Mouse (Mus musculus) urinary bladder, adult 18-20 months (tissue): ENCODE measurements around the gene Gm9639.
"Not testable (repeated sequence)": the region's sequence is repeated elsewhere in the genome, so short reads cannot be mapped to it uniquely, and the experiment has no call there.

Source experiments
- DNase-seq, 2 experiments: peaks; one replicate each; pipeline ENCODE4 v3.0.0; 2022; ENCODE audit warnings: low spot score in 2 of 2, mixed read lengths in 2 of 2

Gene Gm9639

DNA sequence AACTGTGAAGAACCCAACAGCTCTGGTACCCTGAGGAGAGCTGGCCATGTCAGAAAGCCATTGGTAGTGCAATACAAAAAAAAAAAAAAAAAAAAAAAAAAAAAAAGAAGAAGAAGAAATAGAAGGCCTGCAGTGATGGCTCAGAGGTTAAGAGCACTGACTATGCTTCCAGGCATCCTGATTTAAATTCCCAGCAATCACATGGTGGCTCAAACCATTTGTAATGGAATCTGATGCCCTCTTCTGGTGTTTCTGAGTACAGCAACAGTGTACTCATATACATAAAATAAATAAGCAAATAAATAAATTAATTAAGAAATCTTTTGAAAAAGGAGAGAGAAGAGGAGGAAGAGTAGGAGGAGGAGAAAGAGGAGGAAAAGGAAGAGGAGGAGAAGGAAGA lies 41.4 kb downstream of the Gm9639 start:
- no peak for DNase-seq

DNA sequence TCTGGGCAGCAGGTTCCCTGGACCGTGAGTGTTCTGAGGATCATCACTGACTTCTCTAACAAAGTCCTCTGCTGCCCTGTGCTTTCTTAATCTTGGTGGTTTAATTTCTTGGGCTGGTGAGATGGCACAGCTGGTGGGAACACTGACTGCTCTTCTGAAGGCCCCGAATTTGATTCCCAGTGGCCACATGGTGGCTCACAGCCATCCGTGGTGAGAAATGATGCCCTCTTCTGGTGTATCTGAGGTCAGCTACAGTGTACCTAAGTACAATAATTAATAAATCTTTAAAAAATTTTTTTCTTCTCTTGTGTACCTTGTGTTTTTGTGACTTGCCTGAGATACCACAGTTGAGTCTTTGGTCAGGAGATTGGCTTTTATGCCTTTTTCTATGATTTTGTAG lies 42.6 kb downstream of the Gm9639 start:
- DNase-seq, result not testable (repeated sequence)

DNA sequence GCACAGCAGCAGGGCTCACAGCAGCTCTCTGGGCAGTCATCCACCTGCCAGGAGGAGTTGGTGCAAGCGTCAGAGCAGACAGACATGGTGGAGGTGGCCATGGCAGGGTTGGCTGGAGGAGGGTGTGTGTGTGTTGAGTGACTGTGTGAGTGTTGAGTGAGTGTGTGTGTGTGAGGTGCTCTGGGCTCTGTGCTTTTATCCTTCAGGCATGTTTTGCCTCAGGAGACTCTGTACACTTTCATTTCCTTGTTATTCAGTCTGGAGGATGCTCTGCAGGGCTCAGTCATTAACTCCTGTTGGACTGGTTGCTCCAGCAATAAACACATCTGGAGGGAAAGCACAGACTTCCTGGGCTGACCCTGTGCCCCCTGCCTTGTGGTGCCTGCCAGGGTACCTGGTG lies 43.6 kb downstream of the Gm9639 start, which contains the start of gene Gm9736:
Gm9736 (minus strand) TSS at position 101 of the 400 bp plus-strand sequence.
- DNase-seq, result not testable (repeated sequence)

DNA sequence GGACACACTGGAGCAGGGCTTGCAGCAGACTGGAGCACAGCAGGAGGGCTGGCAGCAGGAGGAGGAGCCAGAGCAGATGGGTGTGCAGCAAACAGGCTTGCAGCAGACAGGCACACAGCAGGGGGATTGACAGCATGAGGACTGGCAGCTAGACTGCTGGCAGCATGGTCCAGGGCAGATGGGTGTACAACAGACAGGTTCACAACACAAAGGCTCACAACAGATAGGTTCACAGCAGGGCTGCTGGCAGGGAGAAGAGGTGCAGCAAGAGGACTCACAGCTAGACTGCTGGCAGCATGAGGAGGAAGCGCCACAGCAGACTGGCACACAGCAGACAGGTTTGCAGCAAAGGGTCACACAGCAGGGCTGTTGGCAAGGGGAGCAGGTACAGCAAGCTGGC lies 44.2 kb downstream of the Gm9639 start:
- DNase-seq, result not testable (repeated sequence)
